Mouse (Mus musculus): ENCODE data around the gene Ptbp1. TPM values are rescaled to one million over a fixed set of nuclear protein-coding genes. Genes with fewer than 3 reads are reported as not detected.
"Not testable (repeated sequence)": the region's sequence is repeated elsewhere in the genome, so short reads cannot be mapped to it uniquely, and the experiment has no call there.

Gene Ptbp1
- polyA plus RNA-seq, 1 experiment = not detected

- 42% methylated on average over 22 of the region's 22 CpGs for WGBS
- H3K4me3 ChIP-seq (ENCODE audit: insufficient read depth, low read depth, low read length); H3K4me1 ChIP-seq (ENCODE audit: control insufficient read depth, insufficient read depth, low read length); H3K27ac ChIP-seq (ENCODE audit: insufficient read depth, low read depth, low read length): not testable (repeated sequence)
- peak; percentile 85 for TF ChIP-seq CTCF (IDR thresholded peaks at IDR 0.05; ENCODE audit: insufficient read depth, low read depth, low read length)
Observed at GRCm38 (mm10) chr10:79892451-79893118, 38.4 kb downstream of the Ptbp1 start.

GRCm38 (mm10) chr10:79896306-79896705 is 42.1 kb downstream of the Ptbp1 start:
- Histone ChIP-seq H3K4me3 (ENCODE audit: insufficient read depth, low read depth, low read length) (no peak overlapping the region), H3K4me1 (ENCODE audit: control insufficient read depth, insufficient read depth, low read length) (peaks cover 32% of the 10 kb centered on the region), H3K27ac (ENCODE audit: insufficient read depth, low read depth, low read length) (no peak overlapping the region)
- 75% methylated on average over 16 of the region's 16 CpGs for WGBS
- TF ChIP-seq POLR2A (IDR thresholded peaks at IDR 0.05; ENCODE audit: insufficient read depth, low read depth, low read length) (no peak), CTCF (IDR thresholded peaks at IDR 0.05; ENCODE audit: insufficient read depth, low read depth, low read length) (no peak)

- Histone ChIP-seq H3K27ac (ENCODE audit: insufficient read depth, low read depth, low read length) (no peak overlapping the region), H3K4me1 (ENCODE audit: control insufficient read depth, insufficient read depth, low read length) (peaks cover 36% of the 10 kb centered on the region), H3K4me3 (ENCODE audit: insufficient read depth, low read depth, low read length) (no peak overlapping the region)
- no peak for TF ChIP-seq CTCF (IDR thresholded peaks at IDR 0.05; ENCODE audit: insufficient read depth, low read depth, low read length)
- no peak for TF ChIP-seq POLR2A (IDR thresholded peaks at IDR 0.05; ENCODE audit: insufficient read depth, low read depth, low read length)
- WGBS = 78% methylated on average over 13 of the region's 13 CpGs
Observed at GRCm38 (mm10) chr10:79896814-79897213, 42.6 kb downstream of the Ptbp1 start.

- no peak overlapping the region for H3K27ac ChIP-seq (ENCODE audit: insufficient read depth, low read depth, low read length)
- H3K4me1 ChIP-seq (ENCODE audit: control insufficient read depth, insufficient read depth, low read length) = peaks cover 43% of the 10 kb centered on the region
- WGBS = 67% methylated on average over 20 of the region's 20 CpGs
- H3K4me3 ChIP-seq (ENCODE audit: insufficient read depth, low read depth, low read length) = no peak overlapping the region
- no peak for TF ChIP-seq CTCF (IDR thresholded peaks at IDR 0.05; ENCODE audit: insufficient read depth, low read depth, low read length)
- TF ChIP-seq POLR2A (IDR thresholded peaks at IDR 0.05; ENCODE audit: insufficient read depth, low read depth, low read length) = no peak
Observed at GRCm38 (mm10) chr10:79897316-79898245, 43.4 kb downstream of the Ptbp1 start.

- TF ChIP-seq POLR2A (IDR thresholded peaks at IDR 0.05; ENCODE audit: insufficient read depth, low read depth, low read length) (no peak), CTCF (IDR thresholded peaks at IDR 0.05; ENCODE audit: insufficient read depth, low read depth, low read length) (no peak)
- no peak overlapping the region for H3K4me3 ChIP-seq (ENCODE audit: insufficient read depth, low read depth, low read length)
- H3K4me1 ChIP-seq (ENCODE audit: control insufficient read depth, insufficient read depth, low read length) = peaks cover 51% of the 10 kb centered on the region
- WGBS = 10% methylated on average over 2 of the region's 2 CpGs
- peak overlapping the region; percentile 90 for H3K27ac ChIP-seq (ENCODE audit: insufficient read depth, low read depth, low read length)
Observed at GRCm38 (mm10) chr10:79900951-79901410, 46.8 kb downstream of the Ptbp1 start.

GRCm38 (mm10) chr10:79906712-79907111 is 52.5 kb downstream of the Ptbp1 start:
- TF ChIP-seq POLR2A (IDR thresholded peaks at IDR 0.05; ENCODE audit: insufficient read depth, low read depth, low read length) = no peak
- no peak for TF ChIP-seq CTCF (IDR thresholded peaks at IDR 0.05; ENCODE audit: insufficient read depth, low read depth, low read length)

GRCm38 (mm10) chr10:79907415-79907814 is 53.2 kb downstream of the Ptbp1 start:
- 93% methylated on average over 10 of the region's 10 CpGs for WGBS
- H3K4me3 ChIP-seq (ENCODE audit: insufficient read depth, low read depth, low read length) = no peak overlapping the region
- TF ChIP-seq CTCF (IDR thresholded peaks at IDR 0.05; ENCODE audit: insufficient read depth, low read depth, low read length) (no peak), POLR2A (IDR thresholded peaks at IDR 0.05; ENCODE audit: insufficient read depth, low read depth, low read length) (no peak)
- peaks cover 30% of the 10 kb centered on the region for H3K4me1 ChIP-seq (ENCODE audit: control insufficient read depth, insufficient read depth, low read length)
- no peak overlapping the region for H3K27ac ChIP-seq (ENCODE audit: insufficient read depth, low read depth, low read length)

More at GRCm38 (mm10) chr10:79906712-79907111, 52.5 kb downstream of the Ptbp1 start:
- H3K4me1 ChIP-seq (ENCODE audit: control insufficient read depth, insufficient read depth, low read length) = peaks cover 30% of the 10 kb centered on the region
- H3K4me3 ChIP-seq (ENCODE audit: insufficient read depth, low read depth, low read length) = no peak overlapping the region
- WGBS = 93% methylated on average over 9 of the region's 9 CpGs
- H3K27ac ChIP-seq (ENCODE audit: insufficient read depth, low read depth, low read length) = no peak overlapping the region

GRCm38 (mm10) chr10:79908167-79909091 is 54.2 kb downstream of the Ptbp1 start, which contains the start of gene Med16:
Gene Med16 (minus strand): TSS chr10:79908923.
- Histone ChIP-seq H3K4me3 (ENCODE audit: insufficient read depth, low read depth, low read length) (peak within 1 kb of the TSS; percentile 100), H3K4me1 (ENCODE audit: control insufficient read depth, insufficient read depth, low read length) (peaks cover 25% of the 10 kb centered on the region), H3K27ac (ENCODE audit: insufficient read depth, low read depth, low read length) (peak within 1 kb of the TSS; percentile 100)
- WGBS = 2% methylated on average over 52 of the region's 52 CpGs
- TF ChIP-seq POLR2A (IDR thresholded peaks at IDR 0.05; ENCODE audit: insufficient read depth, low read depth, low read length) = peak; percentile 70
- no peak for TF ChIP-seq CTCF (IDR thresholded peaks at IDR 0.05; ENCODE audit: insufficient read depth, low read depth, low read length)
